Mouse (Mus musculus) myocyte (in vitro differentiated cells): Measurements from ENCODE around the gene Tfr2.
A peak's percentile ranks its signal among the peaks of the same experiment; 100 is the strongest.

Source experiments
- CEBPB ChIP-seq: IDR thresholded peaks from 2 replicates; pipeline ENCODE4 v1.6.1; 2011; ENCODE audit warnings: mild to moderate bottlenecking, moderate library complexity; ENCODE audit not compliant: poor library complexity, insufficient read depth, severe bottlenecking
- MAX ChIP-seq: IDR thresholded peaks from one replicate; pipeline ENCODE4 v1.6.1; 2011; ENCODE audit warnings: low read depth, mild to moderate bottlenecking, control low read depth
- POLR2A ChIP-seq: IDR thresholded peaks from one replicate; pipeline ENCODE4 v1.6.1; 2011; ENCODE audit warnings: low read depth, mild to moderate bottlenecking, control low read depth, moderate library complexity; ENCODE audit not compliant: insufficient read length
- POLR2AphosphoS2 ChIP-seq: IDR thresholded peaks from one replicate; pipeline ENCODE4 v1.6.1; 2011; ENCODE audit warnings: low read depth, control low read depth; ENCODE audit not compliant: insufficient read length
- USF1 ChIP-seq: IDR thresholded peaks from one replicate; pipeline ENCODE4 v1.6.1; 2011; ENCODE audit warnings: low read depth, mild to moderate bottlenecking, control low read depth, moderate library complexity

GRCm38 (mm10) chr5:137533117-137533827 lies 36.4 kb upstream of the Tfr2 start, which contains the start of the genes Epo and Gnb2:
- TF ChIP-seq POLR2A (peak; percentile 94), USF1 (peak; percentile 91), CEBPB (no peak), MAX (no peak), POLR2AphosphoS2 (peak; percentile 91)
